Mouse (Mus musculus) lung, adult 18-20 months (tissue): ENCODE data around the gene Gm21943.
"Not testable (repeated sequence)": the region's sequence is repeated elsewhere in the genome, so short reads cannot be mapped to it uniquely, and the experiment has no call there.

ENCODE experiments used
- DNase-seq, 2 experiments: peaks; one replicate each; pipeline ENCODE4 v3.0.0; 2022; ENCODE audit warnings: mixed read lengths in 2 of 2

Gm21943 gene

GRCm38 (mm10) chrY:57533644-57534043 lies at the start of gene Gm21943:
TSS of gene Gm21943 (minus strand) at chrY:57533744.
- not testable (repeated sequence) for DNase-seq
